Mouse (Mus musculus) cerebellum, adult 2 months (tissue): Measurements from ENCODE around the gene Mmp25. TPM values are rescaled to one million over a fixed set of nuclear protein-coding genes. Genes with fewer than 3 reads are reported as not detected.
A peak's percentile ranks its signal among the peaks of the same experiment; 100 is the strongest.

Experiments used
- DNase-seq, 2 experiments: peaks; one replicate each; pipeline ENCODE4 v3.0.0; 2021
- H3K27ac ChIP-seq: fragments of 200-500 bp; 2 replicates; pipeline ENCODE4 v1.5.1; 2012; ENCODE audit warnings: low read length, control low read depth, inconsistent platforms; ENCODE audit not compliant: insufficient read depth
- H3K27me3 ChIP-seq: fragments of 200-500 bp; 2 replicates; pipeline ENCODE4 v1.6.1; 2012; ENCODE audit warnings: inconsistent platforms, mild to moderate bottlenecking, low read length, moderate library complexity; ENCODE audit not compliant: control insufficient read depth, insufficient read depth
- H3K4me1 ChIP-seq: fragments of 200-500 bp; 2 replicates; pipeline ENCODE4 v1.6.1; 2011; ENCODE audit warnings: low read length; ENCODE audit not compliant: control insufficient read depth, insufficient read depth
- H3K4me3 ChIP-seq: fragments of 200-500 bp; replicated peaks from 2 replicates; pipeline ENCODE3; 2011; ENCODE audit warnings: mild to moderate bottlenecking, low read depth, low read length, control low read depth; ENCODE audit not compliant: insufficient read depth
- CTCF ChIP-seq: fragments of 200-500 bp; IDR thresholded peaks from 2 replicates; pipeline ENCODE4 v1.5.1; 2011; ENCODE audit warnings: low read depth, mild to moderate bottlenecking, control low read depth, low read length, moderate library complexity, borderline replicate concordance; ENCODE audit not compliant: insufficient read depth
- POLR2A ChIP-seq: fragments of 200-500 bp; IDR thresholded peaks from 2 replicates; pipeline ENCODE4 v1.6.1; 2011; ENCODE audit warnings: low read length, control low read depth, borderline replicate concordance; ENCODE audit not compliant: insufficient read depth
- WGBS: fragments of 180-500 bp; shearing (Covaris S2); methylation state at CpG from one replicate; pipeline ENCODE4 v1.1.7; 2018; 5-methylcytosine and 5-hydroxymethylcytosine counted together
- polyA plus RNA-seq: library from polyadenylated mRNA; depleted of rRNA; stranded (reverse); fragments of >200 nt; gene quantifications from 2 replicates; pipeline ENCODE4 v1.2.3, GENCODE M21; 2012; rRNA removed

Mmp25 gene
- polyA plus RNA-seq, 1 experiment = 0.23 TPM

DNA sequence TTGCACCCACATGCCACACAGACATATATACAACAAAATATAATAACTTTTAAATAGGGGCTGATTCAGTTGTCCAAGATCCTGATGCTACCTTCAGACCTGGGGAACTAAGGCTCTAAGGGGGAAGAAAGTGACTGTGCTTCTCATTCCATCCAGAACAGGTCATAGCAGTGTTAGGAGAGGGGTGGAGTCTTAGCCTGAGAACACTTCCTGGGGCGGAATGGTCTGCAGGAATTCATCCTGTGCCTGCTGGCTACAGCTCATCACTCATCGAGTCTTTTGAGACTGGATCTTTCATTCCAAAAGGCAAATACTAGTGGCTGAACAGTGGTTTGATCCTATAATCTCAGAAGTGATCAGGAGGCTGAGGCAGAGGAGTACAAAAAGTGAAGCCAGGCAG is 57.8 kb downstream of the Mmp25 start:
- H3K4me1 ChIP-seq = peaks cover 11% of the 10 kb centered on the region
- no peak overlapping the region for H3K4me3 ChIP-seq
- DNase-seq = no peak
- 76% methylated on average over 2 of the region's 2 CpGs for WGBS
- no peak for TF ChIP-seq CTCF
- no peak overlapping the region for H3K27ac ChIP-seq
- no peaks in the 10 kb centered on the region for H3K27me3 ChIP-seq

DNA sequence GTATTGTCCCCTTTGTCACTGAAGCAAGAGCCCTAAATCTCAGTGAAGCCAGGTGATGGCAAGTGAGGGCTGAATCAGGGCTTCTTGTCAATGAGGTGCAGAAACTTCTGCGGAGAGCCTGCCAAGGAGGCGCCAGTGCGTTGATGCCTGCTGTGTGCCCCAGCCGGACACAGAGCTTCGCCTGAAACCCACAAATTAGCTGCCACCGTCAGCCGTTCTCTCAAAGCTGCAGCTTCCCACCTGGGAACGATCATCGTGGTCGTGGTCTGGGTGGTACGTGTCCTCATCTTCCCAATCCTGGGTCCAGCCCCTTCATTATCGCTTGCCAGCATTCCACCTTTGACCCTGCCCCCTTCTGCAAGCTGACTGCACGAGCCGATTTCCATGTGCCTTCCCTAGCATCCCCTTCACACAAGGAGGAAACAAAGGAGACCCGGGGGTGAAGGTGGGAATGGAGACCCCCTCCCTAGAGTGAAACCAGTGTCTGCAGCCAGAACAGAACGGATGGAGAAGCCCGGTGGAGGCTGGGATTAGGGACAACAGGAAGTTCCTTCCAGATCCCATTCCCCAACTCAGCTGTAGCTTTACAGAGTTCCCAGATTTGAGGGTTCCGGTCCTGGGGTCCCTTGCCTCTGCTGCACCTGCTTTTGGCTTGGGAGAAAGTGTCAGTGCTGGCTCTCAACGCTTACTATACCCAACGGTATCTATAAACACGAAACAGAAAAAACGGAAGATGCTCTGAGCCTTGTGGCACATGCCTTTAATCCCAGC is 59.2 kb downstream of the Mmp25 start:
- Histone ChIP-seq H3K27me3 (no peaks in the 10 kb centered on the region), H3K4me3 (peak overlapping the region; percentile 98), H3K4me1 (peaks cover 11% of the 10 kb centered on the region), H3K27ac (no peak overlapping the region)
- TF ChIP-seq CTCF = no peak
- peak; percentile 71; the same call in 1 of the 2 replicates for TF ChIP-seq POLR2A
- peak; percentile 77 to 78 for DNase-seq
- WGBS = under 1% methylated on average over 22 of the region's 22 CpGs

GRCm38 (mm10) chr17:23584786-23585185 is 60.3 kb downstream of the Mmp25 start:
- peak overlapping the region; percentile 98 for H3K4me3 ChIP-seq
- WGBS = 82% methylated on average over 8 of the region's 8 CpGs
- TF ChIP-seq CTCF = no peak
- no peak for TF ChIP-seq POLR2A

More at GRCm38 (mm10) chr17:23584786-23585185, 60.3 kb downstream of the Mmp25 start:
- Histone ChIP-seq H3K27ac (no peak overlapping the region), H3K4me1 (peaks cover 11% of the 10 kb centered on the region), H3K27me3 (no peaks in the 10 kb centered on the region)
- DNase-seq = no peak

Other genes starting within 250 kb of the Mmp25 start
- not detected in 2 replicates for gene Vmn2r117, start 165.6 kb downstream of the Mmp25 start, polyA plus RNA-seq
- gene Zfp213, start 81.0 kb downstream of the Mmp25 start, polyA plus RNA-seq = 9.2 and 9.5 TPM in 2 replicates
- gene Zfp13, start 45.8 kb downstream of the Mmp25 start, polyA plus RNA-seq = 25.6 and 27.2 TPM in 2 replicates
- gene Zscan10, start 44.4 kb downstream of the Mmp25 start, polyA plus RNA-seq = 0.13 and 0.16 TPM in 2 replicates
- not detected in 2 replicates for gene Bicdl2, start 15.2 kb upstream of the Mmp25 start, polyA plus RNA-seq
- 173 and 179 TPM in 2 replicates for gene Hcfc1r1, start 28.3 kb upstream of the Mmp25 start, polyA plus RNA-seq
- 16.1 and 17.1 TPM in 2 replicates for gene Thoc6, start 28.6 kb upstream of the Mmp25 start, polyA plus RNA-seq
- gene Tnfrsf12a, start 32.2 kb upstream of the Mmp25 start, polyA plus RNA-seq = 29.1 and 31.3 TPM in 2 replicates
- 0.11 and 0.13 TPM in 2 replicates for gene Cldn6, start 34.0 kb upstream of the Mmp25 start, polyA plus RNA-seq
- 0.52 and 0.79 TPM in 2 replicates for gene Cldn9, start 38.7 kb upstream of the Mmp25 start, polyA plus RNA-seq
- gene 1520401A03Rik, start 77.5 kb upstream of the Mmp25 start, polyA plus RNA-seq = 0.64 and 1.1 TPM in 2 replicates
- gene Pkmyt1, start 81.1 kb upstream of the Mmp25 start, polyA plus RNA-seq = 10.3 and 10.6 TPM in 2 replicates
- 92.0 and 104 TPM in 2 replicates for gene Paqr4, start 95.6 kb upstream of the Mmp25 start, polyA plus RNA-seq
- 0.57 and 0.84 TPM in 2 replicates for gene Kremen2, start 100.6 kb upstream of the Mmp25 start, polyA plus RNA-seq
- gene Flywch1, start 126.3 kb upstream of the Mmp25 start, polyA plus RNA-seq = 341 and 366 TPM in 2 replicates
- 50.5 and 54.8 TPM in 2 replicates for gene Flywch2, start 140.8 kb upstream of the Mmp25 start, polyA plus RNA-seq
- gene Srrm2, start 145.3 kb upstream of the Mmp25 start, polyA plus RNA-seq = 711 and 720 TPM in 2 replicates
- 621 and 628 TPM in 2 replicates for gene Elob, start 183.9 kb upstream of the Mmp25 start, polyA plus RNA-seq
- gene Prss33, start 190.8 kb upstream of the Mmp25 start, polyA plus RNA-seq = 0.25 TPM in 1 of 2 replicates, not detected in the other
- gene Prss32, start 198.6 kb upstream of the Mmp25 start, polyA plus RNA-seq = not detected in 2 replicates
- 1.6 and 2.3 TPM in 2 replicates for gene Prss41, start 198.9 kb upstream of the Mmp25 start, polyA plus RNA-seq
- gene Prss21, start 222.8 kb upstream of the Mmp25 start, polyA plus RNA-seq = not detected in 2 replicates
- not detected in 2 replicates for gene Dcpp1, start 235.6 kb upstream of the Mmp25 start, polyA plus RNA-seq
- not detected in 2 replicates for gene Dcpp2, start 235.6 kb upstream of the Mmp25 start, polyA plus RNA-seq